Mouse (Mus musculus) testis, adult 2 months (tissue): ENCODE results near the gene Agap2.

Source experiments
- CTCF ChIP-seq: fragments of 200-500 bp; IDR thresholded peaks from 2 replicates; pipeline ENCODE4 v1.5.1; 2012; ENCODE audit warnings: low read depth, mild to moderate bottlenecking, inconsistent platforms, low read length, moderate library complexity; ENCODE audit not compliant: control insufficient read depth, insufficient read depth, insufficient replicate concordance
- POLR2A ChIP-seq: fragments of 200-500 bp; IDR thresholded peaks from 2 replicates; pipeline ENCODE4 v1.6.1; 2012; ENCODE audit warnings: low read depth, mild to moderate bottlenecking, inconsistent platforms, low read length, moderate library complexity; ENCODE audit not compliant: control insufficient read depth

DNA sequence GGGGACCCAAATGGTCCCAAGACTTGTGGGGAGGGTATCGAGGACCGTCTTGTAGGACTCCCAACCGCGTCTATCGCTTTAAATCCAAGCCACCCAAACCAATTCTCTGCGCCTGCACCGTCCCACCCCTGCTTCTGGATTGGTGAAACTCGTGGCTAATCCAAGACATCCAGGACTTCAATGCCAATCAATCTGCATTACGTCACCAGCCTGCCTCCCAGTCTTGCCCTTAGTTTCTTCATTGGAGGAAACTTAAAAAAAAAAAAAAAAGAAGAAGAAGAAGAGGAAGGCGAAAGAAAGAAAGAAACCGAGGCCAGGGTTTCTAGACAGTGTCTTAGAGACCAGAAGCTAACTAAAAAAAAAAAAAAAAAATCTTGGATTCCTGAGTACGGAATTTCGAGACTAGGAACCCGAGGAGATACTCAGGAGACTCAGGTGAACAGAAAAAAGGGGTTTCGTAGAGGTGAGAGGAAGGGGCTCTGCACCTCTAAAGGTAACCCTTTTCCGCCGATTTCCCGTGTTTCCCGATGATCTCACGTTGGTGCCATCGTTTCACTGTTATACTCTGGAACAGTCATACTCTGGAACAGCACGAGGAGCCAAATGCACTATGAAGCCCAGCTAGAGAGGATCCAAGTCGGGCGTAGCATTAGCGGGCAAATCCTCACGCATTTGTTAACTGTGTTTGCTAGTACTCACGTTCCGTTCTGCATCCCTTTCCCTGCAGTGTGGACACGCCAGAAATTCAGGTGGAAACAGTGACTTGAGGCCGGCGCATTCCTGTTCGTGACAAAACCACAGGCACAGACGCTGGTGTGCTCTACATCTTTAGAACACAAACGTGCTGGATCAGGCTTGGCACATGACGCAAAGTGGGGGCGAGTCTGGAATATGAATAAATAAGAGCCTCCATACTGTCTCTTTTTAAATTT, 4.6 kb upstream of the Agap2 start, which contains the start of gene Tspan31:
- TF ChIP-seq CTCF (no peak), POLR2A (peak; percentile 65)
